Mouse (Mus musculus): Measurements from ENCODE around the gene Smug1. TPM values are rescaled to one million over a fixed set of nuclear protein-coding genes. Genes with fewer than 3 reads are reported as not detected.

The Smug1 gene
- total RNA-seq, 1 experiment = 10.6 TPM

GRCm38 (mm10) chr15:103106201-103106600, 60.7 kb downstream of the Smug1 start:
- peaks cover 0 to 2% of the 10 kb centered on the region in 2 experiments; a peak in 2 of 4 replicates for H3K4me1 ChIP-seq (ENCODE audit: control insufficient read depth in 2 of 2, insufficient read depth in 2 of 2, low read length in 2 of 2, poor library complexity in 1 of 2)
- no peak for DNase-seq (ENCODE audit: low read depth, low spot score)
- in situ Hi-C loops (cut with MboI; ENCODE audit: low sequenced_read_pairs in 2 of 2, unreplicated experiment in 2 of 2) = no loop called here
- H3K9ac ChIP-seq (ENCODE audit: insufficient read depth, low read depth, low read length, poor library complexity, severe bottlenecking) = no peak overlapping the region
- no peak overlapping the region for H3K4me3 ChIP-seq (ENCODE audit: insufficient read depth in 1 of 2, low read depth in 1 of 2, low read length in 2 of 2, poor library complexity in 1 of 2, severe bottlenecking in 1 of 2)
- TF ChIP-seq ZNF384 (IDR thresholded peaks at IDR 0.05; ENCODE audit: low read depth, low read length) (no peak), HCFC1 (IDR thresholded peaks at IDR 0.05; ENCODE audit: borderline replicate concordance, insufficient read depth, low read length) (no peak), MAFK (IDR thresholded peaks at IDR 0.05; ENCODE audit: insufficient read depth, low read depth, low read length) (no peak), ZC3H11A (IDR thresholded peaks at IDR 0.05; ENCODE audit: borderline replicate concordance, low read depth, low read length) (no peak), CHD2 (IDR thresholded peaks at IDR 0.05; ENCODE audit: low read depth, low read length) (no peak)
- no peak overlapping the region for H3K27ac ChIP-seq (ENCODE audit: insufficient read depth, low read depth, low read length, poor library complexity, severe bottlenecking)
- no peaks in the 10 kb centered on the region for H3K9me3 ChIP-seq (ENCODE audit: control insufficient read depth, insufficient read depth, low read depth, low read length)
- no peaks in the 10 kb centered on the region for H3K36me3 ChIP-seq (ENCODE audit: control insufficient read depth, insufficient read depth, low read length, poor library complexity, severe bottlenecking)

Other genes with a start within 250 kb of the Smug1 start
- 0.42 and 0.94 TPM in 2 replicates for gene Hoxc13, start 246.0 kb downstream of the Smug1 start, total RNA-seq (2012; rRNA removed)
- 0.85 and 1.9 TPM in 2 replicates for gene Hoxc12, start 230.3 kb downstream of the Smug1 start, total RNA-seq (2012; rRNA removed)
- gene Hoxc11, start 212.7 kb downstream of the Smug1 start, total RNA-seq (2012; rRNA removed) = not detected in 2 replicates
- 0.58 TPM in 1 of 2 replicates, not detected in the other for gene Hoxc10, start 200.3 kb downstream of the Smug1 start, total RNA-seq (2012; rRNA removed)
- 0.22 TPM in 1 of 2 replicates, not detected in the other for gene Hoxc5, start 199.6 kb downstream of the Smug1 start, total RNA-seq (2012; rRNA removed)
- gene Hoxc9, start 190.7 kb downstream of the Smug1 start, total RNA-seq (2012; rRNA removed) = 0.54 TPM in 1 of 2 replicates, not detected in the other
- gene Hoxc8, start 176.5 kb downstream of the Smug1 start, total RNA-seq (2012; rRNA removed) = 0.22 TPM in 1 of 2 replicates, not detected in the other
- 0.32 and 0.58 TPM in 2 replicates for gene Hoxc6, start 168.8 kb downstream of the Smug1 start, total RNA-seq (2012; rRNA removed)
- 0.31 TPM in 1 of 2 replicates, not detected in the other for gene Hoxc4, start 148.2 kb downstream of the Smug1 start, total RNA-seq (2012; rRNA removed)
- 190 and 226 TPM in 2 replicates for gene Cbx5, start 72.7 kb upstream of the Smug1 start, total RNA-seq (2012; rRNA removed)
- gene Hnrnpa1, start 73.3 kb upstream of the Smug1 start, total RNA-seq (2012; rRNA removed) = 321 and 519 TPM in 2 replicates
- 0.49 and 1.0 TPM in 2 replicates for gene Nfe2, start 91.3 kb upstream of the Smug1 start, total RNA-seq (2012; rRNA removed)
- 59.4 and 85.5 TPM in 2 replicates for gene Copz1, start 105.6 kb upstream of the Smug1 start, total RNA-seq (2012; rRNA removed)
- gene Gpr84, start 143.5 kb upstream of the Smug1 start, total RNA-seq (2012; rRNA removed) = 0.40 and 0.48 TPM in 2 replicates
- 2.7 and 5.9 TPM in 2 replicates for gene Zfp385a, start 173.0 kb upstream of the Smug1 start, total RNA-seq (2012; rRNA removed)
- 69.0 and 80.8 TPM in 2 replicates for gene Itga5, start 199.7 kb upstream of the Smug1 start, total RNA-seq (2012; rRNA removed)

Measured in ES-E14 (cell line).